Mouse (Mus musculus): ENCODE measurements around the gene Tpm3. TPM values are rescaled to one million over a fixed set of nuclear protein-coding genes. Genes with fewer than 3 reads are reported as not detected.
"Not testable (repeated sequence)": the region's sequence is repeated elsewhere in the genome, so short reads cannot be mapped to it uniquely, and the experiment has no call there.

Gene Tpm3
- total RNA-seq, 1 experiment from 2014 or later = 993 TPM

- 0 out of 4 replicates have a peak, but pooled peaks of 1 of the 2 experiments have one; percentile 32 for ATAC-seq (replicated peaks in 1 of 2; ENCODE audit: insufficient read depth in 1 of 2, low FRiP score in 2 of 2, low TSS enrichment in 1 of 2, low read depth in 1 of 2, poor library complexity in 2 of 2, severe bottlenecking in 2 of 2)
These were observed 45.8 kb downstream of the Tpm3 start for GRCm38 (mm10) chr3:90118132-90118790.

- ATAC-seq (replicated peaks in 1 of 2; ENCODE audit: insufficient read depth in 1 of 2, low FRiP score in 2 of 2, low TSS enrichment in 1 of 2, low read depth in 1 of 2, poor library complexity in 2 of 2, severe bottlenecking in 2 of 2) = not testable (repeated sequence)
These were observed 49.6 kb downstream of the Tpm3 start for GRCm38 (mm10) chr3:90122036-90122435.

GRCm38 (mm10) chr3:90125710-90126109 is 53.3 kb downstream of the Tpm3 start:
- ATAC-seq (replicated peaks in 1 of 2; ENCODE audit: insufficient read depth in 1 of 2, low FRiP score in 2 of 2, low TSS enrichment in 1 of 2, low read depth in 1 of 2, poor library complexity in 2 of 2, severe bottlenecking in 2 of 2) = peak; percentile 51 to 82; a peak in 3 of 4 replicates

GRCm38 (mm10) chr3:90127881-90128280 is 55.4 kb downstream of the Tpm3 start:
- ATAC-seq (replicated peaks in 1 of 2; ENCODE audit: insufficient read depth in 1 of 2, low FRiP score in 2 of 2, low TSS enrichment in 1 of 2, low read depth in 1 of 2, poor library complexity in 2 of 2, severe bottlenecking in 2 of 2) = no peak

- ATAC-seq (replicated peaks in 1 of 2; ENCODE audit: insufficient read depth in 1 of 2, low FRiP score in 2 of 2, low TSS enrichment in 1 of 2, low read depth in 1 of 2, poor library complexity in 2 of 2, severe bottlenecking in 2 of 2) = no peak
These were observed 60.3 kb downstream of the Tpm3 start for GRCm38 (mm10) chr3:90132745-90133144.

GRCm38 (mm10) chr3:90133331-90133730 is 60.9 kb downstream of the Tpm3 start:
- ATAC-seq (replicated peaks in 1 of 2; ENCODE audit: insufficient read depth in 1 of 2, low FRiP score in 2 of 2, low TSS enrichment in 1 of 2, low read depth in 1 of 2, poor library complexity in 2 of 2, severe bottlenecking in 2 of 2) = no peak

GRCm38 (mm10) chr3:90134483-90134882 is 62.0 kb downstream of the Tpm3 start:
- no peak for ATAC-seq (replicated peaks in 1 of 2; ENCODE audit: insufficient read depth in 1 of 2, low FRiP score in 2 of 2, low TSS enrichment in 1 of 2, low read depth in 1 of 2, poor library complexity in 2 of 2, severe bottlenecking in 2 of 2)

GRCm38 (mm10) chr3:90134993-90135392 is 62.5 kb downstream of the Tpm3 start:
- ATAC-seq (replicated peaks in 1 of 2; ENCODE audit: insufficient read depth in 1 of 2, low FRiP score in 2 of 2, low TSS enrichment in 1 of 2, low read depth in 1 of 2, poor library complexity in 2 of 2, severe bottlenecking in 2 of 2) = no peak

- no peak for ATAC-seq (replicated peaks in 1 of 2; ENCODE audit: insufficient read depth in 1 of 2, low FRiP score in 2 of 2, low TSS enrichment in 1 of 2, low read depth in 1 of 2, poor library complexity in 2 of 2, severe bottlenecking in 2 of 2)
These were observed 64.2 kb downstream of the Tpm3 start for GRCm38 (mm10) chr3:90136660-90137059.

- ATAC-seq (replicated peaks in 1 of 2; ENCODE audit: insufficient read depth in 1 of 2, low FRiP score in 2 of 2, low TSS enrichment in 1 of 2, low read depth in 1 of 2, poor library complexity in 2 of 2, severe bottlenecking in 2 of 2) = no peak
These were observed 65.2 kb downstream of the Tpm3 start for GRCm38 (mm10) chr3:90137606-90138005.

GRCm38 (mm10) chr3:90139962-90140361 is 67.5 kb downstream of the Tpm3 start:
- ATAC-seq (replicated peaks in 1 of 2; ENCODE audit: insufficient read depth in 1 of 2, low FRiP score in 2 of 2, low TSS enrichment in 1 of 2, low read depth in 1 of 2, poor library complexity in 2 of 2, severe bottlenecking in 2 of 2) = no peak

- ATAC-seq (replicated peaks in 1 of 2; ENCODE audit: insufficient read depth in 1 of 2, low FRiP score in 2 of 2, low TSS enrichment in 1 of 2, low read depth in 1 of 2, poor library complexity in 2 of 2, severe bottlenecking in 2 of 2) = no peak
These were observed 73.0 kb downstream of the Tpm3 start for GRCm38 (mm10) chr3:90145461-90145860.

- ATAC-seq (replicated peaks in 1 of 2; ENCODE audit: insufficient read depth in 1 of 2, low FRiP score in 2 of 2, low TSS enrichment in 1 of 2, low read depth in 1 of 2, poor library complexity in 2 of 2, severe bottlenecking in 2 of 2) = no peak
These were observed 74.2 kb downstream of the Tpm3 start for GRCm38 (mm10) chr3:90146651-90147050.

Other genes with a start within 250 kb of the Tpm3 start
- 0.50 TPM in 1 of 2 replicates, not detected in the other for gene She, start 241.3 kb upstream of the Tpm3 start, total RNA-seq (2017)
- gene Il6ra, start 159.5 kb upstream of the Tpm3 start, total RNA-seq (2017) = 9.6 and 11.1 TPM in 2 replicates
- 52.4 and 76.5 TPM in 2 replicates for gene Atp8b2, start 109.1 kb upstream of the Tpm3 start, total RNA-seq (2017)
- gene Hax1, start 73.9 kb upstream of the Tpm3 start, total RNA-seq (2017) = 72.0 and 75.5 TPM in 2 replicates
- gene 4933434E20Rik, start 21.0 kb upstream of the Tpm3 start, total RNA-seq (2017) = 51.5 and 53.0 TPM in 2 replicates
- 196 and 198 TPM in 2 replicates for gene Ubap2l, start 20.0 kb upstream of the Tpm3 start, total RNA-seq (2017)
- 0.45 and 0.88 TPM in 2 replicates for gene Nup210l, start 31.5 kb downstream of the Tpm3 start, total RNA-seq (2017)
- 5,346 and 7,603 TPM in 2 replicates for gene Rps27, start 141.0 kb downstream of the Tpm3 start, total RNA-seq (2017)
- gene Rab13, start 141.0 kb downstream of the Tpm3 start, total RNA-seq (2017) = 3.8 and 5.8 TPM in 2 replicates
- 45.2 and 54.4 TPM in 2 replicates for gene Jtb, start 158.9 kb downstream of the Tpm3 start, total RNA-seq (2017)
- not detected in 2 replicates for gene Creb3l4, start 170.9 kb downstream of the Tpm3 start, total RNA-seq (2017)
- 48.2 and 61.7 TPM in 2 replicates for gene Slc39a1, start 175.5 kb downstream of the Tpm3 start, total RNA-seq (2017)
- gene Crtc2, start 181.5 kb downstream of the Tpm3 start, total RNA-seq (2017) = 15.1 and 18.8 TPM in 2 replicates
- 15.7 and 19.6 TPM in 2 replicates for gene Dennd4b, start 192.5 kb downstream of the Tpm3 start, total RNA-seq (2017)
- gene Gatad2b, start 220.5 kb downstream of the Tpm3 start, total RNA-seq (2017) = 33.5 and 34.1 TPM in 2 replicates

All from hematopoietic stem cell, adult 5-6 weeks (primary cell).